Mouse (Mus musculus) activated CD4-positive, CD25-positive, alpha-beta regulatory T cell, adult 4 months (primary cell): ENCODE data around the gene Aarsd1. TPM values are rescaled to one million over a fixed set of nuclear protein-coding genes. Genes with fewer than 3 reads are reported as not detected.
A peak's percentile ranks its signal among the peaks of the same experiment; 100 is the strongest.
"Not testable (repeated sequence)": the region's sequence is repeated elsewhere in the genome, so short reads cannot be mapped to it uniquely, and the experiment has no call there.

Source experiments
- ATAC-seq: one replicate; pipeline ENCODE4 v1.8.0; 2017
- polyA plus RNA-seq, 2 experiments: library from polyadenylated mRNA; unstranded; fragments of 100-300 nt; shearing (Covaris generic); gene quantifications; one replicate each; pipeline ENCODE4 v1.2.1; 2017

The Aarsd1 gene
- polyA plus RNA-seq, 2 experiments from 2014 or later, result 33.5 to 42.6 TPM

DNA sequence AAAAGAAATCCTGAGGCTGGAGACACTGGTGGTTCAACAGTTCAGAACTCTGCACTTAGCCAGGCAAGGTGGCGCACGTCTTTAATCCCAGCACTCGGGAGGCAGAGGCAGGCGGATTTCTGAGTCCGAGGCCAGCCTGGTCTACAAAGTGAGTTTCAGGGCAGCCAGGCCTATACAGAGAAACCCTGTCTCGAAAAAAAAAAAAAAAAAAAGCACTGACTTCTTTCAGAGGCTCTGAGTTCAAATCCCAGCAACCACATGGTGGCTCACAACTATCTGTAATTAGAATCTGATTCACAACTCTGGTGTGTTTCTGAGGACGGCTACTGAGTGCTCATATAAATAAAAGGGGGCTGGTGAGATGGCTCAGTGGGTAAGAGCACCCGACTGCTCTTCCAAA is 29.4 kb upstream of the Aarsd1 start:
- ATAC-seq, result not testable (repeated sequence)

DNA sequence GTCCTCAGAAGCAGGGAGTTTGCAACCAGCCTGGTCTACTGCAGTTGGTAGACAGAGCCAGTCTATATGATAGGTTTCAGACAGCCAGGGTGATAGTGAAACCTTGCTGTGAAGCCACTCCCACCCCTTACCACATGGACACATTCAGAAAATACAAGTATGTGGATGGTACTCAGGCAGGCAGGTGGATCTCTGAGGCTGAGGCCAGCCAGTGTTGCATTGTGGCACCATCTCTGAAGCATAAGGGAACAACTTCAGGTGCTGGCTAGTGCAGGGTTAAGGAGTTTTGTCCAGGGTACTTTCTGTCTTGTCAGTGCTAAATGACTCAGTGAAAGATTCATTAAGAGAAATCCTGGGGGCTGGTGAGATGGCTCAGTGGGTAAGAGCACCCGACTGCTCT is 28.9 kb upstream of the Aarsd1 start:
- ATAC-seq, result no peak

DNA sequence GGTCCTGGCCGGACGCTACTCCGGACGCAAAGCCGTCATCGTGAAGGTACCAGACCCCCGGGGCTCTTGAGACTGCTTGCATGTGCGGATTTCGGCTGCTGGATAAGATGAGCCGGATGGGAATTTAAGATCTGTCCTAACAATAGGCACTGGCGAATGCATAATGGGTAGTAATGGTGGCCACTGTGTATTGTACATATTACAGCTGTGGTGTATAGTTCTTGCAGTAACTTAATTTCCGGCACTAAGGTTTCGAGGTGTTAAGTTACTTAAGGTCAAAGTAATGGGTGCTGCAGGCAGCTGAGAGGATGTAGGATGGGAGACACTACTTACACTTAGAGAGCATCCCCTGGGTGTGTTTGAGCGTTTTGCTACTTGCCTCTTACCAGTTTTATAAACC is 25.3 kb upstream of the Aarsd1 start:
- ATAC-seq, result peak; percentile 12

DNA sequence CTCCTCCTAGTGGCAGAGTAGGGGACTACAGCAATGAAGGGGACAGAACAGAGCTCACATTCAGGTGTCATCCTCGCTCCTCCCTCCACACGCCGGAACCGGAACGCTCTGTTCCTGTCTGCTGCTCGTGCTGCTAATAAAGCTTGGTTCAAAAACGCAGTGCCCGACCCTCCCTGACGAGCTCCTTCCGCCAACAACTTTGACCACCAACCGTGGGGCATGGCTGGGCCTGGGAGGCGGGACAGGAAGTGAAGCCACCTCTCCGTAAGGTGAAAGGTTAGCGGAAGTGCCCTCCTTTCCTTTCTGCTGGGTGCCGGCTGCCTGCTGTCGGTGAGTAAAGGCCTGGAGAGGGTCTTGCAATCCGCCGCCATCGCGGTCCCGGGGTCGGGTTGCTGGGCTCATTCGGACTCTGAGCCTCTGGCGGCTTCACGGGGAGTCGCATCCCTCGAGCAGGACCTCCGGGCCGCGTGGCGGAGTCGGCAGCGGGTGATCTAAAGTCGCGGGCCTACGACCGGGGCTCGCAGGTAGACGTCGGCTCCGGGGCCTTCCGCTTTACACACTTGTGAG is 24.8 kb upstream of the Aarsd1 start, which contains the start of gene Rpl27:
TSS of gene Rpl27 (plus strand) at position 172 of the 567 bp plus-strand sequence.
- ATAC-seq, result peak; percentile 95

DNA sequence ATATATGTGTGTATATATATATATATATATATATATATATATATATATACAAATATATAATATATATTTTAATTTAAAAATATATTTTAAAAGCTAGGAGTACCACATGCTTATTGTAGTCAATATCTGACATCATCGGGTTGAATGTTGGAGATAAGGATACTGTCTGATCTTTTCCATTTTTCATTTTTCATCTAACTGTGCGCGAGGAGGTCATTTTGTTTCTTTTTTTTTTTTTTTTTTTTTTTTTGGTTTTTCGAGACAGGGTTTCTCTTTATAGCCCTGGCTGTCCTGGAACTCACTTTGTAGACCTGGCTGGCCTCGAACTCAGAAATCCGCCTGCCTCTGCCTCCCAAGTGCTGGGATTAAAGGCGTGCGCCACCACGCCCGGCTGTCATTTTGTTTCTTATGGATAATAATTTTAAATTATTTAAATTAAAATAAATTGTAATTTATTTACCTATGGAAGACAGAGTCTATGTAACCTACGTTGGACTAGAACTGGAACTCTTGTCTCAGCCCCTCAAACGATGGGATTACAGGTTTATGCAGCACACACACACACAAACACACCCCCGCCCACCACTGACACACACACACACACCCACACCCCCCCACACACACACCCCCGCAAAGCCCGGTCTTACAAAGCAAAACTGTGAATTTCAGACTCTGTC is 24.2 kb upstream of the Aarsd1 start:
- ATAC-seq, result not testable (repeated sequence)

DNA sequence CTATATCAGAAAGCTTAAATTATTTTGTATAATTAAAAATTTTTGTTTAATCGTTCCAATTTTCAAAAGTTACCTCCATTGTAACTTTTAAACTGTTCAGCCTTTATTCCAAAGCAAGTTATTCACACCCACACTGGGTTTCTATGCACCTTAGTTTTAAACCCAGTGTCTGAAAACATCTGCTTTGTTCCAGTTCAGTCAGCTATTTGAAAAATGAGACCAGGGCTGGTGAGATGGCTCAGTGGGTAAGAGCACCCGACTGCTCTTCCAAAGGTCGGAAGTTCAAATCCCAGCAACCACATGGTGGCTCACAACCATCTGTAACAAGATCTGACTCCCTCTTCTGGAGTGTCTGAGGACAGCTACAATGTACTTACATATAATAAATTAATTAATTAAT is 20.6 kb upstream of the Aarsd1 start:
- not testable (repeated sequence) for ATAC-seq

DNA sequence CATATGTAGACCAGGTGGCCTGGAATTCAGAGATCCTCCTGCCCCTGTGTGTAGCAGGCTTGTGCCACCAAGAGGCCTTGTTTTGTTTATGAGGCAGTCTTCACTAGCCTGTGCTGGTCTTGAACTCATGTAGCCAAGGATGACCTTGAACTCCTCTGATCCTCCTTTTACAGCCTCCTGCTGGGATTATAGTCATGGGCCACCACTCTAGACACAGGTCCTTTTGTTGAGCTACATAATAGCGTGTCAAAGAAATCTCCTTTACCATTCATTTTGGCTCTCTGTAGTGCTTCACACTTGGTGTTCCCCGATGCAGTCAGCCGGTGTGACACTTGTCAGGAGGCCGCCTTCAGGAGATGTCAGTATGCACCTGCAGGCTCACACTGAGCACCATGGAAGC is 19.5 kb upstream of the Aarsd1 start:
- no peak for ATAC-seq

DNA sequence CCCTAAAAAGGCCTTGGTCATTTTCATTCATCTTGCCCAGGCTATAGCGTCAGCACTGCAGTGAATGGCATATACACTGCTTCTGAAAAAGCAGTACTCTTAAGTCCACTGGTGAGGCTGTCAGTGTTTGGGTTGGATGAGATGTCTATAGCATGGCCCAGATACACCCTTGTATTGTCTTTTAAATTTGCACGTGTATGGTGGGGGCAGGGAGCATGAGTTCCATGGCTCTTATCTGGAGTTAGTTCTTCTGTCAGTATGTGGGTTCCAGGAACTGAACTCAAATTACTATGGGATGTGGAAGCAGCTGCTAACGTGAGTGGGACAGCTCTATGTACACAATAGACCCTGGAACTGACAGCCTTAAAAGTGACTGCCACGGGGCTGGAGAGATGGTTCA is 18.4 kb upstream of the Aarsd1 start:
- no peak for ATAC-seq

DNA sequence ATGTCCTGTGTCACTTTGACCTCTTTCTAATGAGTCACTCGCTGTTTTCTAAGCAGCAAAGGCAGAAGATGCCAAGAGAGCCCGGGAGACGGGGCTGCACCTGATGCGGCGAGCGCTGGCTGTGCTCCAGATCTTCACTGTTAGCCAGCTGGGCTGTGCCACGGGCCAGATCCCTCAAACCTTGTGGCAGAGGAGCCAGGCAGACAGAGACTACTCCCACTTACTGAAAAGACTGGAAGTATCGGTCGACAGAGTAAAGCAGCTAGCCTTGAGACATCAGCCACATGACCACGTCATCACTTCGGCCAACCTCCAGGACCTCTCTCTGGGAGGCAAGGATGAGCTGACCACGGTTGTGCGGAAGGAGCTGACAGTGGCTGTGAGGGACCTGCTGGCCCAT is 16.0 kb upstream of the Aarsd1 start:
- no peak for ATAC-seq

DNA sequence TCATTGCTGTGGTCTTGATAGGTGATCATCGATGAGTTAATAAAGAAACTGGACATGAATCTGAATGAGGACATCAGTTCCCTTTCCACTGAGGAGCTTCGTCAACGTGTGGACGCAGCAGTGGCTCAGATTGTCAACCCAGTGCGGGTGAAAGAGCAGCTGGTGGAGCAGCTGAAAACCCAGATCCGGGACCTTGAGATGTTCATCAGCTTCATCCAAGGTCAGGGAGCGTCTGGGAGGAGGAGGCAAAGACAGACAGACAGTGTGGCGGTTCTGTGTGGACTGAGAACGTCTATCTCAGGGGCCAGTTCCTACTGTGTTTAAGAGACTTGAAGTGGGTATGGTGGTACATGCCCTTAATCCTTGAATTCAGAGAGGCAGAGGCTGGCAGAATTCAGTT is 13.9 kb upstream of the Aarsd1 start:
- no peak for ATAC-seq

DNA sequence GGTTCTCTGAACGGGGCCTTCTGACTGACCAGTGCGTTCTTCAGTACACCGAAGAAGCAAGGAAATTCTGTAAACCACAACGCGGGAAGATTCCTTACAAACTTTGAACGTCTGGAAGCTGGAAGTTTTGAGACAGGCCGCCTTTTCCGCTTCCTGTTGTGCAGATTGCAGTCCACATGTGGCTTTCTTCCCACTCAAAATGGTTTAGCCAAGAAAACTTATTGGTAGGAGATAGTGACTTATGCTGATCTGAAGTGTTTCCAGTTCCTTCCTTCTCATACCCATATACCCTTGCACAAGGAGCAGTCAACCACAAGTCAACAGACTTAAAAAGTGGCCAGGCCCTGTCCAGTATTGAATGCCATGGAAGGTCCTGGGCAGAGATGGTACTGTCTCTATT is 8.8 kb upstream of the Aarsd1 start:
- no peak for ATAC-seq

DNA sequence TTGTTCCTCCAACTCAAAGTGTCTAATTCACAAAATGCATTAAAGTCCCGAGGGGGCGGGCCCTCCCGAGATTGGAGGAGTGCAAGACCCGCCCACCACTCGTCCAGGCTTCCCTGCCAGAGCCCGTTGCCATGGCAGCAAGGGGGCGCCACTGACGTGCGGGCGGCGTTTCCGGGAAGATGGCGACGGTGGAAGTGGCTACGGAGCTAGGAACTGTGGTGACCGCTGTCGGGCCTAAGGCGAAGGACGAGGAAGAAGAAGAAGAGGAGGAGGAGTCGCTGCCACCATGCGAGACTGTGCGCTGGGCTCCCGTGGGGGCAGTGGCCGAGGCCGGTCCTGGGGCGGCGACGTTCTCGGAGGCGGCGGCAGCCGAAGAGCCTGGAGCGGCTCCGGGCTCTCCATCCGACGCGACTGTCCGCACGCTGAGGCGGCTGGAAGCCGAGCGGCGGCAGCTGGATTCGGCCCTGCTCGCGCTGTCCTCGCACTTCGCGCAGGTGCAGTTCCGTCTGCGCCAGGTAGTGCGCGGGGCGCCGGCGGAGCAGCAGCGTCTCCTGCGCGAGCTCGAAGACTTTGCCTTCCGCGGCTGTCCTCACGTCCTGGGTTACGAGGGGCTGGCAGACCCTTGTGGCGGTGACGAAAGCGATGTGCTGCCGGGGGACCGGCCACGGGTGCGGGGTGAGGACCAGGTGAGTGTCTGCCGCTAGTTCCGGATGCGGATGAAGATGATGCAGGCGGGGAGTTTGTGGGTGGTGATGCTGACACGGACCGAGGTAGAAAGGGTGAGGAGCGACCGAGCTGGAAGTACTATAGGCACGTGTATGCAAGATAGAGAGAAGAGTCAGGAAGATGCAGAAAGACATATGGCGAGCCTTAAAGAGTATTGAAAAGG is 7.8 kb upstream of the Aarsd1 start, which contains the start of the genes Rundc1 and Ptges3l:
TSS of gene Rundc1 (plus strand) at position 161 of the 889 bp plus-strand sequence.
TSS of gene Ptges3l (minus strand) at position 409 of the 889 bp plus-strand sequence.
- ATAC-seq, result peak; percentile 82

DNA sequence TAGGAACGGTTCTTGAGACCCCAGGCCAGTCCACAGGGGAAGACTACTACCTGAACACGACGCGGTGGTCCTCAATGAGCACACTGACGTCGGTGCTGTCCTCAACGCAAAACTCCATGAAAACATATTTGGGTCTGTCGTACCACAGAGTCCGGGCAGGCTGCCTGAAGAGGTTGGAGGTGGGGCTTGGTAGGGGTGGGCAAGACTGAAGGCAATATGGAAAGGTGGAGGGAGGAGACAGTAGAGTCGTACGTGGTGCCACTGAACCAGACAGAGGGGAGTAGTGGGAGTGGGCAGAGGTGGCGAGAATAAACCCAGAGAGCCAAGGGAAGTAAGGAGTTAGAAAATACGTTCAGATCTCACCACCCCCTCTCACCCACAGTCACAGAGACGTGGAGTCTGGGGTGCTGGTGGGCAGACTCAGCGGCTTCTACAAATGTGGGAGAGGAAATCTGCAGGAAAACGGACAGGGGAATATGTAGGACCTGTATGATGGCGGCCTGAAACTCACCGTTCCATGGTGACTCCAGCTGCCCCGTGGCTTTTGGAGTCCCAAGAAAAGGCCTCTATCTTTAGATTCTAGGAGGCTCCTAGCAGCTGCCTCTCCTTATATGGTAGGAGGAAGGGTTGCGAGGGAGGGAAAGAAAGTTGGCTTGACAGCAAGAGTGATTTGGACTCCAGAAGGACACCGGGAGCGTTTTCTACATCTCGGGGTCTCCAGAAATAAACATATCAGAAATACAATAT is 6.9 kb upstream of the Aarsd1 start, which contains the start of gene Gm27029:
TSS of gene Gm27029 (minus strand) at position 692 of the 747 bp plus-strand sequence.
- no peak for ATAC-seq

DNA sequence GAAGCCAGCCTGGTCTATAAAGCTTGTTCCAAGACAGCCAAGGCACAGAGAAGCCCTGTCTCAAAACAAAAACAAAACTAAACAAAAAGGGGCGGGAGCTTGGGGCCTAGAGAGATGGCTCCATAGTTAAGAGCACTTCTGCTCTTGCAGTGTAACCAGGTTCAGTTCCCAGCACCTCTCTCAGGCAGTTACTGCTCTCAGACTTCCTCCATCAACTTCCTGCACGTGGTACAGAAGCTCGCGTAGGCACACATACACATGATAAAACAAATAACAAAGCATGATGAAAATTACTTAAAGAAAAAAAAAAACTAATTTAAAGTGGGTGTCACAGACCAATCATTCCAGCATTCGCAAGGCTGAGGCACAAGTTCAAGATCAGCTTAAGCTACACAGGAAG is 2.7 kb upstream of the Aarsd1 start:
- no peak for ATAC-seq

DNA sequence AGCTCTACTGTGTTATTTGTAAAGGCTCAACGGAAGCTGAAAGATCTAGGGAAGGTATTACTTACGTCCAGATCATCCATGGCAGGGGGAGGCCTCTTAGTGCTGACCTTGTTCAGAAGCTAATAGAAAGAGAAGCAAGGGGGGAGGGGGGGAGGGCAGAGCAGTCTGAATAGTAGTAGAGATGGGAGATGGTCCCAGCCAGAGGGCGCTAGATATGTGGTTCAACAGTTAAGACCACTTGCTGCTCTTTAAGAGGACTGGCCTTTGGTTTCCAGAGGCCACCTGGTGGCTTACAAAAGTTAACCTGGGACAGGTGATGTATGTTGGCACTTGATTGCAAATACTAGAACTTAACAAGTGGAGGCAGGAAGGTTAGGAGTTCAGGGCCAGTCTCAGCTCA is 2.2 kb upstream of the Aarsd1 start:
- no peak for ATAC-seq

DNA sequence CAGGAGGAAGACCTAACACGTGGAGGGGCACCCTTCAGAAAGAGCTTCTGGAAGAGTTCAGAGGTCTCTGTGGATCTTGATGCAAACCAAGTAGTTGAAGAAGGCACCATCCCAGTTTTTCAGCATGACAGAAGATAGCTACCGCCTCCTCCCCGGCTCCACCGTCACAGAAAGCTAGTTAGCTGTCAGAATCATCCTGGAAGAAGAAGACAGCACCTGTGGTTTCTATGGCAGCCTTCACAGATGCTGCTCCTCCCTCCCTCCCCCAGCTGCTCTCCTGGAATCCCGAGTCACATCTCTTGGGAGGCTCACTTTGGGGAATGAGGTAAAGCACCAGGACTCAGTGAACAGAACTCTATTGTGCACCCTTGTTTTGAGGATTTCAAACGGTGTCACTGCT is 1.6 kb upstream of the Aarsd1 start:
- ATAC-seq, result no peak

DNA sequence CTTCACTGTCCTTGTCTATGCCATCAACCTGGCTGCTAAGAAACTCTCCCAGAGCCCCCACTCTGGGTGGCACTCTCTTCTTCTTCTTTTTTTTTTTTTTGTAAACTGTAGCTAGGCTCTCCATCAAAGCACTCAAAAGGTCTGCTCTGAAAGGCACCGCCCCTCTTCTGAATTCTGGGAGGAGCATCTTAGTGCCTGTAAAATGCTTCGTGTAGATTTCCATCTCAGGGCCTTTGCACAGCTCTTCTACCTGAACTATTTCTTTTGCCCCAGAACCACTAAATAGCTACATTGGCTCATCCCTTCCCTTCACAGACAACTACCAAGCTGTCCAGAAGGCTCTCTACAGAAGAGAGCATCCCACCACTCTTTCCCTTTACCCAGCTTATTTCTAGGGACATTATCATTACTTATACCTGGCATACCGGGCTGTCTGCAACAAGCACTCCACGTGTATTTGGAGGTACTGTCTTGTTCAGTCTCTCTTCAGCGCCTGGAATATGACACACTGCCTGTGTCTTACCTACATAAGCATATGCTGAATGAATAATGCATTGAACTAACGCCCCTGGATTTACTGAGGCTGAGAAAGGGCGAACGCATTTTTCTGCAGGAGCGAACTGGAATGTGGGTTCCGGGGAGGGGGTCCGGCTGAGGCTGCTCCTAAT is 848 bp downstream of the Aarsd1 start:
- no peak for ATAC-seq

DNA sequence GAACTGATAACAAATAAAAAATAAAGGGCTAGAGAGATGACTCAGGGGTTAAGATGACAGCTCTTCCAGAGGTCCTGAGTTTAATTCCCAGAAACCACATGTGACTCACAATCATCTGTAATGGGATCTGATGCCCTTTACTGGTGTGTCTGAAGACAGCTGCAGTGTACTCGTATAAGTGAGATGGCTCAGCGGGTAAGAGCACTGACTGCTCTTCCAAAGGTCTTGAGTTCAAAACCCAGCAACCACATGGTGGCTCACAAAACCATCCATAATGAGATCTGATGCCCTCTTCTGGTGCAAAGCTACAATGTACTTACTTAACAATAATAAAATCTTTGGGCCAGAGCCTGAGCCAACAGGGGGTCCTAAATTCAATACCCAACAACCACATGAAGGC is 2.1 kb downstream of the Aarsd1 start:
- ATAC-seq, result no peak

DNA sequence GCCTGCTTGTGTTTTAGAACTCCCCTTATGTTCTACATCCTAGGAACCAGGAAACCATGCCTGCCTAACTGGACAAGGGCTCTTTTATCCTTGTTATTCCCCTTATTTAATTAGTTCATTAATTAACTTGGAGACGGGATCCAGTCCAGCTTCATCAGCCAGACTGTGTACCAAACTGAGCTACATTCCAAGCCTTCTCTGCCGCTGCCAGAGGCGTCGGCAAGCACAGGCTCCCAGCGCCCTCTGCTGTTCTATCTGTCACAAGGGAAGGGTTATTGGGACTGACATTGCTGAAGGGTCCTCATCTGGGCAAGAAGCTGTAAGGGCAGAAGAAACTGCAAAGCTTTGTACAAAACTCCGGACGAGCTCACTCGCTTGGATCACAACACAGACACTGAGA is 22.3 kb downstream of the Aarsd1 start:
- ATAC-seq, result no peak

DNA sequence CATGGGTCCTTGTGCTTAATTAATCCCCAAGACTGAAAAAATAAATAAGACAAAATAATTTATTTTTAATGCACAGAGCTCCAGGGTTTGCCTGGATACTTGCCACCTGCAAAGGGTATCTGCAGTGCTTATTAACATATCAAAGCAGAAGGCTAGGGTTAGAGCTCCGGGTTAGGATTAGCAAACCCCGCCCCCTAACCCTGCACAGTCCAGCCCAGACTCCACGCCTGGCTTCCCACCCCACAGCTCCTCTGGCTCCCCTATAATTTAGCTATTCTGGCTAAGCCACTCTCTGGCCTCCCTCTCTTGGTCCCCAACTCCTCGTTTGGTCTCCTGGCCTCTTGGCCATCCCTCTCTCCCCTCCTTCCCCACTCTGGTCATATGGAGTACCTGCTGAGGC is 35.6 kb downstream of the Aarsd1 start:
- no peak for ATAC-seq

DNA sequence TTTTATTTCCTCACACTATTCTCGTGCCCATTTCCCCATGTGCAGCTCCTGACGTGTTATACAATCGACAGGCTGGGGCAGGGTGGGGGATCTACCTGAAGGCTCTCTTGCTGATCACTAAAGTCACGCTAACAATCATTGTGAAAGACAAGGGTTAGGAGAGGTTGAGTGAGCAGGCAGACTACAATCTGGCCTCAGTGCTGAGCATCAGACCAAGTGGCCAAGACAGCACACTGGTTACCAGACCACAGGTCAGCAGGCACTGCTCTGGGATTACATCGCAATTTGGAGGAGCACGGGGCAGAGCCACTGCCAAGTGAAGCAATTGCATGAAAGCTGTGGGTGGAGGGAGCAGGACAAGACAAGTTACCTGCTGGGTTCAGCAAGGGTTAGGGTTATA is 38.5 kb downstream of the Aarsd1 start:
- no peak for ATAC-seq

DNA sequence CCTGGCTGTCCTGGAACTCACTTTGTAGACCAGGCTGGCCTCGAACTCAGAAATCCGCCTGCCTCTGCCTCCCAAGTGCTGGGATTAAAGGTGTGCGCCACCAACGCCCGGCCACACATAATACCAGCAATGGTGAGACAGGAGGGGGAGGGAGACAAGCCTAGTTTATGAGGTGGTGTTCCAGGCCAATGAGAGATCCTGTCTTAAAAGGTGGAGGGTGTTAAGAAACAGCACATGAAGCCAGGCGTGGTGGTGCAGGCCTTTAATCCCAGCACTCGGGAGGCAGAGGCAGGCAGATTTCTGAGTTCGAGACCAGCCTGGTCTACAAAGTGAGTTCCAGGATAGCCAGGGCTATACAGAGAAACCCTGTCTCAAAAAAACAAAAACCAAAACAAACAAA is 39.2 kb downstream of the Aarsd1 start:
- not testable (repeated sequence) for ATAC-seq
